Mouse (Mus musculus) gastrocnemius, adult 2 months (tissue): ENCODE measurements around the gene Gm5089. TPM values are rescaled to one million over a fixed set of nuclear protein-coding genes. Genes with fewer than 3 reads are reported as not detected.

ENCODE experiments used
- DNase-seq: peaks from one replicate; pipeline ENCODE4 v3.0.0; 2022
- H3K27ac ChIP-seq: fragments of 200-600 bp; 2 replicates; pipeline ENCODE4 v1.8.1; 2022; ENCODE audit warnings: mild to moderate bottlenecking
- H3K4me3 ChIP-seq: fragments of 200-600 bp; 2 replicates; pipeline ENCODE4 v1.8.1; 2022; ENCODE audit warnings: mild to moderate bottlenecking, moderate library complexity
- CTCF ChIP-seq: fragments of 200-600 bp; IDR thresholded peaks from 2 replicates; pipeline ENCODE4 v1.8.1; 2022; ENCODE audit warnings: antibody characterized with exemption, mild to moderate bottlenecking, moderate library complexity
- intact Hi-C: fragments of 180-260 bp; cut with DNase I; formaldehyde crosslinking; loops from one replicate; pipeline ENCODE4 v1.15.1; 2025
- long read RNA-seq, 2 experiments: library from polyadenylated mRNA; stranded (forward); transcript quantifications; one replicate each; pipeline ENCODE4 v2.0.0; 2021
- total RNA-seq, 2 experiments: library from RNA; stranded (reverse); gene quantifications; 2 replicates each; pipeline ENCODE4 v1.2.3; 2021

The Gm5089 gene
- total RNA-seq = not detected
- long read RNA-seq, experiment 1 = 0 reads
- long read RNA-seq, experiment 2 = 0 reads

DNA sequence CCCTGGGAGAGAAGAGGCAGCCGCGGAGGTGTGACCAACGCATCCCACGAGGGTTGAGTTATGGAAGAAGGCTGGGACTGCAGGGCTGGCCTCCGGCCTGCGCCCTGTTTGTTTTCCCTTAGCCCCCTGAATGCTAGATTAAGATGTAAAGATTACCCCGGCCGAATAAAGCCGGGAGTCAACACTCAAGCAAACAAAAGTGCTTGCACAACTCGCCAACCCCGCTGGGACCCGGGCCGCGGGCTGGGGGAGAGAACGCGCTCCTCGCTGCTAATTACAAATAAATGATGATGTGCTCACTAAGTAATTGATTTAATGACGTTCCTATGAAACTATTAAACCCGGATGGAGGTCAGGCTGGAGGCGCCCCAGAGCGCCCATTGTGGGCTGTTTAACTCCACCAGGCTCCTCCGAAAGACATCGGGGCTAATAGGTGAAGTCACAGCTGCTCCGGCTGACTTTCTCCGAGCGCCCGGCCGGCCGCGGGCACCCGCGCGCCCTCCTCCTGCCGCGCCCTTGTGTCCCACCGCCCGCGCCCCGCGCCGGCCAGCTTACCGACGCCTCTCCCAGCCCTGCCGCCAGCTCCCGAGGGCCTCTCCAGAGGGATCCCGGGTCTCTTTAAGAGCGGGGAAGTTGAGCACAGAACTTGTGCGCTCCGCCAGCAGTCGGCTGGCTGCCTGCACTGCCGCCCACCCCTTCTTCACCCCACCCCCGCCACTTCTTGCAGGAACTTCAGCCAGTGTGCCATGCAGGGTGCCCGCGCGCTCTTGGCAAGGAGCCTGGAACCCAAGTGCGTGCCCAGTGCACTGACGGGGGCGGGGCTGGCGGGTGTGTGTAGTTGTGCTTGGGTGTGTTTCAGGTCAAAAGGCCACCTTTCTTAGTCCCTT, at the start of gene Gm5089:
TSS of gene Gm5089 (minus strand) at position 620 of the 887 bp plus-strand sequence.
- TF ChIP-seq CTCF = no peak
- intact Hi-C loops = no loop called here
- peak within 1 kb of the TSS; percentile 69 for H3K4me3 ChIP-seq
- no peak within 1 kb of the TSS for H3K27ac ChIP-seq
- DNase-seq = peak; percentile 51

DNA sequence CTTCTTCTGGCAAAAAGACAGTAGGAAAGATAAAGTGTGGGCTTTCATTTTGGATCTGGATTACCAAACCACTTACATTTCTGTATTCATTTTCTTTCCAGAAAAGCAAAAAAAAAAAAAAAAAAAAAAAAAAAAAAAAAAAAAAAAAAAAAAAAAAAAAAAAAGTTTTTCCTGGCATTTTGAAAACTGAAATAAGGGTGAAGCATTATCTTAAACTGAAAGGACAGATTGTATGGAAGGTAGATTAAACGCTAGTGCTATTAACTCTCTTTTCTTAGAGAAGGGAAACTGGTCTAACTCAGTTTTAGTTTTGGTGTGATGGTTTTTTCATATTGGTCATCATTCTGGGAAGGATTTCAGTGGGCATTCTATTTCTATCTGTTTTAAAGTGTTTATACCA, 41.1 kb upstream of the Gm5089 start:
- intact Hi-C loops = loop anchor here (2.0 kb wide), 1 partner anchor 73 kb away; no protein-coding TSS in a partner anchor
- no peak for DNase-seq
- Histone ChIP-seq H3K4me3 (no peak overlapping the region), H3K27ac (no peak overlapping the region)
- TF ChIP-seq CTCF = no peak

DNA sequence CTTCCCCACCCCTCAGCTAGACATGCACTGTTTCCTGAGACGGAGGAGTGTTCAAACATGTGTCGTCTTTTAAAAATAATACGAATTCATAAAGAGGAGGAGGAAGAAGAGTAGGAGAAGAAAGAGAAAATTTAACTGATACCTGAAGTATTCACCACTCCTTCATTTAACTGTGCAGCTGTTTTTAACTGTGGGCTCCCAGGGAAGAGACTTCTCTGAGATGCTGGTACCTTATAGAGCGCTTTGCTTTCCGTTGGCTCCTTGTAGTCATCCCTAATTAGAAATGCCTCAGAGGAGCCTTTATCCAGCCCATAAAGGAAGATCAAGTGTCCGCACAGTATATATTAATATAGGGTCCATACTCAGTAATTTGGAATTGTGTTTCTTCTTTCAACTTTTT, 40.6 kb upstream of the Gm5089 start:
- intact Hi-C loops = no loop called here
- Histone ChIP-seq H3K4me3 (no peak overlapping the region), H3K27ac (no peak overlapping the region)
- DNase-seq = no peak
- TF ChIP-seq CTCF = no peak

DNA sequence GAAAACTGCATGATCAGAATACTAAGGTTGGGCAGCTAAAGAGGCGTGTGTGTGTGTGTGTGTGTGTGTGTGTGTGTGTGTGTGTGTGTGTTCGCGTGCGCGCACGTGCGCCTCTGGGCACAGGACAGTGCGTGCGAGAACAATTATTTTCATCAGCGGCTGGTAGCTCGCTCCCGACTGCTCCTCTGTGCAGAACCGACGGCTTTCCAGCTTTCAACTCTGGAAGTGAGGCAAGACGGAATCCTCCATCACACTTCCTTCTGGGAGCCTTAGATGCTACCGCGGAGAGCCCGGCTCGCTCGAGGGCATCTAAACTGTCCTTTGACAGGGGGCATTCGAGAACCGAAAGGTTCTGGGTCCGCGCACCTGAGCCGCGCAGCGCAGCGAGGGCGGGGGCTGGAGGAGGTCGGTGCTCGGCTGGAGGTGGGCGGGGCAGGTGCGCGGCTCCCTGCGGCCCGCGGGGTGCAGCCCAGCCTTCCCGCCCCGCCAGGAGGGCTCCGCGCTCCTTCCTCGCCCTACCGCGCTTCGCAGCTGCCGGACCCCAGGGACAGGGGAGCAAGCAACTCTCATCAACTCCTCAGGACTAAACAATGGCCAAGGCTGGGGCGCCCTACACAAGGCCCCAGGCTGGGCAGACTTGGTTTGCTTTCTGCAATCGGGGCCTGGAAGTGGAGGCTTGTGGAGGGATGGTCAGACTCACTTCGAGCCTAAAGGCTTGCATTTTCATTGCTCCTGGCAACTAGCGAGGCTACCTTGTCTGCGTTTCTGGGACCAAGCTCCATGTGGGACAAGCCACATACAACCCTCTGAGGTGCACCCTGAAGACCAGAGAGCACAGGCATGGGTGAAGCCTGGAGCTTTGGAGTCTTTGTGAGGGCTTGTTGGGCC, 39.8 kb upstream of the Gm5089 start, which contains the start of gene Gm10837:
TSS of gene Gm10837 (plus strand) at position 146 of the 888 bp plus-strand sequence.
- no peak for DNase-seq
- TF ChIP-seq CTCF = no peak
- no peak within 1 kb of the TSS for H3K27ac ChIP-seq
- no peak within 1 kb of the TSS for H3K4me3 ChIP-seq
- intact Hi-C loops = no loop called here

DNA sequence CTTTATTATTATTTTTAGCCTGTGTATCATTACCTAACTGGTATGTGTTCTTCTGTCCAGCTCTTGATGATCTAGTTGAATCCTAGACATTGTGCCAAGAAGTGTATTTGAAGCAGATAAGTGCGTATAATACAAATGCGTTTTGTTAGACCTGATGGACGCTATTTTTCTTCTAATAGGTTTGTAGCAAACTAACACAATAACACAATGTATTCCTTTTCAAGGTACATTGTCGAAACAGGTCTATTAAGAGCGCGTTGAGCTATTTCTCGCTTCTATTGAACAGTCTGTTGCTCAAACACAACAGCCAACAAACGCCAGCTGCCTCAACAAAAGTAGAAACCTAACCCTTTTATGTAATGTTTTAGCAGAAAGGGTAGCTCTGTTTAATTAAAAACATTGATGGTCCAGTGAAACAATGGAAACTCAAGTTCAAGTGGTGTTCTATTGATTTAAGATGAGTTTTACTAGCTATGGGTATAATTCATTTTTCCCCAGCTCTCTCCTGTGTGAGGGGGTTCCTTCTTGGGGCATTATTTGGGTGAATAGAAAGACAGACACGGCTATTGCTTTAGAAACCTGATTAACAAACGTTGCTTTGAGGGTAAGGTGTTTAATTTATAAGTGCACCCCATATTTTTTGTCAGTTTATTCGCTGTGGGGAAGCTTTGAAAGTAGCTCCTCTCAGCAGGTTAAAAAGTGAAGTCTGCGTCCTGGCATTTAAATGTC, 38.9 kb upstream of the Gm5089 start:
- H3K4me3 ChIP-seq = no peak overlapping the region
- intact Hi-C loops = no loop called here
- no peak overlapping the region for H3K27ac ChIP-seq
- DNase-seq = no peak
- TF ChIP-seq CTCF = no peak

DNA sequence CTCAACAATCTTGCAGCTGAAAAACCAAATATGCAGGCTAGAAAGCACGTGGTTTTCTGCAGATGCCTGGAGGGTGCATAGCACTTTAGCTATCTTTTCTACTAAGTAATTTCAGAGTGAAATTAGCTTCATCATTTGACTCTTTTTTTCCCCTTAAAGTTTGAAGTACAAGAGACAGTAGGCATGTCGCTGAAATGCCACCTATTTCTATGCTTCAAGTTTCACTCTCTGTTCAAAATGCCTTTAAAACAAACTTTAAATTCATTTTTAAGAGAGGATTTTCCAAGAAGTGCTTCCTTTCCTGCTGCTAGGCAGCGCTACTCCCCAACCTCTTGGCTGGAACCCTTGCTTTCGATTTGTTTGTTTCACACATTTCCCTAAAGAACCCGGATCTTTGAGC, 38.1 kb upstream of the Gm5089 start:
- TF ChIP-seq CTCF = no peak
- DNase-seq = no peak
- intact Hi-C loops = no loop called here
- Histone ChIP-seq H3K27ac (no peak overlapping the region), H3K4me3 (no peak overlapping the region; the same call in 1 of the 2 replicates)

GRCm38 (mm10) chr14:122487366-122487765, 36.5 kb upstream of the Gm5089 start:
- intact Hi-C loops = no loop called here
- no peak for TF ChIP-seq CTCF
- DNase-seq = no peak
- Histone ChIP-seq H3K4me3 (no peak overlapping the region), H3K27ac (no peak overlapping the region)

- no peak overlapping the region for H3K4me3 ChIP-seq
- H3K27ac ChIP-seq = no peak overlapping the region
- DNase-seq = no peak
- intact Hi-C loops = no loop called here
- TF ChIP-seq CTCF = no peak
Observed at GRCm38 (mm10) chr14:122486611-122487010, 35.7 kb upstream of the Gm5089 start.

DNA sequence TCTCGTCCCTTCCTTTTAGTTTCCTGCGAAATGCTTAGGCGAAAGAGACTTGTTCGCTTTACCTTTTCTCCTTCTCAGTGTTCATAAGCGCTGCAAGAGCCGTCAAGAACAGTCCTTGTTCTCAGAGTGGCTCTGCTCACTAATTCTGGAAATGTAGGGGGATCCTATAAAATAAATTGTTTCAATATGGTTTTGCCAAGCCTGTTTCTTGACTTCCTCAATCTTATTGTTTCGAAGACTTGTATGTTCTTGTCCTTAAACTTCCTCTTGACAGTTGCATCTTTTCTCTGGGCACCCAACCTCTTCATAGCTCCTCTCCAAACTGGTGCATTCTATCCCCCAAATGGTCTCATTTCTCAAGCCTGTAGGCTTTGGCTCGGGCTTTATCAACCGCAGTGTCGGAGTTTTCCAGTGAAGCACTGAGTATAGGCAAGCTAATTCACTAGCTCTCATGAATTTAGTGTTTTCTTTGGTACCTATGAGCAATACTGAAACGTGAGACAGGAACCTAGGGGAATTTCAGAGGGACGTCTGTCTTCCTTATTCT, 34.8 kb upstream of the Gm5089 start:
- H3K27ac ChIP-seq = no peak overlapping the region
- H3K4me3 ChIP-seq = no peak overlapping the region
- no peak for TF ChIP-seq CTCF
- no peak for DNase-seq
- intact Hi-C loops = no loop called here

DNA sequence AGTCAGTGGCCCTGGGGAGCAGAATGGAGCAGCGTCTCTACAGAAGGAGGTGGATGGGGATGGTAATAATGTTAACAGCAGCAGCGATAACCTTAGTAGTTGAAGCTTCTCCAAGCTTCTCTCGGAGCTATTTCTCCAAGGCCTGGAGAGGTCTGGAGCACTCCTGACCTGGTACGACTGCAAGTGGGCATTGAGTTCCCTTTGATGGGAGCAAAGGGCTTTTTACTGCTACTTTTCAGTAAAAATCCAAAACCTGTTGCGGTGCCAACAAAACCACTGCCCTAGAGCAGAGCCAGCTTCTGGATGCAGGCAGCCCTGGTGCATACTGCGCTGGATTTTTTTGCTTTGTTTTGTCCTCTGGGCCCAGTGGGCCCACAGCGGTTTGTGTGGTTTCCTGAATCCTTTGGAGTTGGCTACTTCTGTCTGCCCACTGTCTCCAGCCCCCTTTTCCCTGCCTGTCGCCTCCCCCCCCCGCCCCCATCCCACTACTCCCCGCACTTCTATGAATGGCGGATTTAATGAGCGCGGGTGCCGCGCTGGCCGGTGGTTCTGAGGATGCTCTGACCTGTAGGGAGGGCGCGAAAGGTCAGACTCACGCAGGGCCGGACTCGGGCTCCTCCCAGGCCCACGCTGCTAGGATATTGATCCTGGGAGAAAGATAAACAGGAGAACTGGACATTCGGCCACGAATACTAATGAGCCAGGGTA, 34.1 kb upstream of the Gm5089 start:
- no peak for TF ChIP-seq CTCF
- intact Hi-C loops = no loop called here
- Histone ChIP-seq H3K4me3 (no peak overlapping the region), H3K27ac (no peak overlapping the region)
- DNase-seq = no peak

DNA sequence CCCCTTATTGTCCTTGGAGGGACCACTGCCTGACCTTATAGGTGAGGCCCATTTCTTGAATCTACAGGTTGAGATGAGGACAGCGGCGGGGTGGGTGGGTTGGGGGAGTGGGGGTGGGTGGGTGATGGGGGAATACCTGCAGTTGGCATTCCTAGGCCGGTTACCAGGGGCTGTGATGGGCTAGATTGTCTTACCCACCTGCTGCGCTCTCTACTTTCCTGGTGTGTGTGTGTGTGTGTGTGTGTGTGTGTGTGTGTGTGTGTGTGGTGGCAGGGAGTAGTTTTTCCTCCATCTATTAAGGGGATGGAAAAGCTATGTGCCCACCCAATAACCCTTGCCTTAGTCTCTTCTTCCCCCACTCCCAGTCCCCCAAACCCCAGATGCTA, 33.5 kb upstream of the Gm5089 start:
- no peak for TF ChIP-seq CTCF
- H3K4me3 ChIP-seq = no peak overlapping the region
- DNase-seq = no peak
- H3K27ac ChIP-seq = no peak overlapping the region
- intact Hi-C loops = no loop called here
